In the genomic region with DNA sequence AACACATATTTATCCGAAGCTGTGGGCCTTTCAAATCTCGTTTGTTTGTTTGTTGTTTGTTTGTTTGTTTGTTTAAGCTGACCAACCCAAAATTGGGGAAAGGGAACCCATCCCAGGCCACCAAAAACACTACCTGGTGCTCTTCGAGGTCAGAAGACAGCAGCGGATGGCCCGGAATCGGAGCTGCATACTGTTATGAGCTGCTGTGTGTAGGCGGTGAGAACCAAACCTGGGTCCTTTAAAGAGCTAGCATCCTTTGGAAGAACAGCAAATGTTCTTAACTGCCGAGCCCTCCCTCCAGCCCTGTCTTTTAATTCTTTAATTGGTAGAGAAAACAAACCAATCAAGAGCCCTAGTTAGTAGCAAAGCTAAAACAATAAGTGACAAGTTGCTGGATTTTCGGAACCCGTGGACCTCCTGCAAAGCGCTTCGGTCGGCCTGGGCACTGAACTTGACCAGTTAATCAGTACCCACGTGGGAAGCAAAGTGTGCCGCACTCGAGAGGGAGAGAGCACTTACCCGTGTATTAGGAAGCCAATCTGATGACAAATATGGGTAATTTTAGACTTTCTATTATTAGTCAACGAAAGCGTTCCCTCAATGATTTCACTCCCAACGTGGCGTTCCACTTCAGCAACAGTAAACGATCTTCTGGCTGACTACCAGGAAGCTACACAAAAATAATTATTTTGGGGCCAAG, we compare ENCODE assay signal across 11 mouse cellular contexts. TPM values are rescaled to one million over a fixed set of nuclear protein-coding genes. Genes with fewer than 3 reads are reported as not detected.
A peak's percentile ranks its signal among the peaks of the same experiment; 100 is the strongest.
DNase-seq lines count a peak whose midpoint lies in the region; ATAC-seq and TF ChIP-seq lines count a peak whose summit lies in the region.
"Had no signal": no experiment of that assay in that cellular context is flagged by ENCODE, and none has a peak within 500 bp of the region (broad histone marks: within the 10 kb centered on the region; RNA-seq: fewer than 3 reads in every experiment).

No protein-coding gene starts in this region.

- no peaks in the 10 kb centered on the region for H3K36me3 ChIP-seq in kidney, adult 2 months (ENCODE audit: control insufficient read depth, insufficient read depth, low read length)
- H3K36me3 ChIP-seq in midbrain, embryonic 14.5 days (ENCODE audit: control insufficient read depth, insufficient read depth, low read length) = no peaks in the 10 kb centered on the region

- no peak for TF ChIP-seq CTCF in left cerebral cortex, adult 2 months (IDR thresholded peaks at IDR 0.05)
- no peak for TF ChIP-seq CTCF in cortical plate, adult 2 months (IDR thresholded peaks at IDR 0.05; ENCODE audit: extremely low read depth, insufficient read depth, low read length)
- no peak for TF ChIP-seq CTCF in kidney, adult 2 months (conservative IDR thresholded peaks at IDR 0.05; ENCODE audit: insufficient read depth, insufficient read length, low read depth, low read length)

- peak overlapping the region; percentile 70 for H3K27ac ChIP-seq in left cerebral cortex, adult 2 months
- peak overlapping the region; percentile 14; the same call in 1 of the 2 replicates for H3K27ac ChIP-seq in cortical plate, adult 2 months (ENCODE audit: insufficient read depth, low read length)
- H3K27ac ChIP-seq in kidney, adult 2 months (ENCODE audit: insufficient read depth, low read depth, low read length) = peak overlapping the region; percentile 81
- no peak overlapping the region for H3K27ac ChIP-seq in midbrain, embryonic 14.5 days (replicated peaks; ENCODE audit: low read depth, low read length)

- ATAC-seq in midbrain, embryonic 14.5 days (ENCODE audit: low FRiP score, low TSS enrichment) = no peak

- intact Hi-C loops in left cerebral cortex, adult 2 months (cut with DNase I) = loop anchor here (10.0 kb wide), 1 partner anchor 205 kb away; a partner anchor contains a TSS
- intact Hi-C loops in left cerebral cortex, postnatal 10 days (cut with DNase I) = no loop called here
- intact Hi-C loops in left cerebral cortex, postnatal 4 days (cut with DNase I) = no loop called here

- H3K9me3 ChIP-seq in midbrain, embryonic 14.5 days (ENCODE audit: control insufficient read depth, low read length) = no peaks in the 10 kb centered on the region

- H3K4me3 ChIP-seq in left cerebral cortex, adult 2 months = peak overlapping the region; percentile 11; the same call in 1 of the 2 replicates
- no peak overlapping the region for H3K4me3 ChIP-seq in cortical plate, adult 2 months (ENCODE audit: insufficient read depth, low read length)
- H3K4me3 ChIP-seq in kidney, adult 2 months (ENCODE audit: insufficient read depth, low read depth, low read length) = peak overlapping the region; percentile 45; the same call in 1 of the 2 replicates
- no peak overlapping the region for H3K4me3 ChIP-seq in midbrain, embryonic 14.5 days (replicated peaks; ENCODE audit: low read depth, low read length)

- H3K9ac ChIP-seq in midbrain, embryonic 14.5 days (replicated peaks; ENCODE audit: low read length) = no peak overlapping the region

- no peak for TF ChIP-seq POLR2A in cortical plate, adult 2 months (IDR thresholded peaks at IDR 0.05; ENCODE audit: extremely low read depth, insufficient read depth, low read length)
- TF ChIP-seq POLR2A in kidney, adult 2 months (IDR thresholded peaks at IDR 0.05; ENCODE audit: low read depth, low read length) = no peak

- peaks cover 12% of the 10 kb centered on the region for H3K4me1 ChIP-seq in cortical plate, adult 2 months (ENCODE audit: control insufficient read depth, insufficient read depth, low read length)
- H3K4me1 ChIP-seq in kidney, adult 2 months (ENCODE audit: control insufficient read depth, insufficient read depth, low read length) = peaks cover 26% of the 10 kb centered on the region
- peaks cover 23% of the 10 kb centered on the region for H3K4me1 ChIP-seq in midbrain, embryonic 14.5 days (ENCODE audit: control insufficient read depth, insufficient read depth, low read length)

- no peak overlapping the region for H3K4me2 ChIP-seq in midbrain, embryonic 14.5 days (ENCODE audit: low read length)

- 31% methylated on average over 22 of the region's 22 CpGs for WGBS in kidney, adult 2 months
- 87% methylated on average over 22 of the region's 22 CpGs for WGBS in midbrain, embryonic 14.5 days

- DNase-seq in left cerebral cortex, adult 2 months (ENCODE audit: extremely low spot score in 1 of 2, low spot score in 2 of 2) = no peak
- no peak for DNase-seq in left cerebral cortex, postnatal 10 days (ENCODE audit: extremely low spot score in 1 of 2, low spot score in 2 of 2)
- DNase-seq in kidney, adult 2 months = peak; percentile 92
- DNase-seq in lung, postnatal 36 days = peak; percentile 75
- no peak for DNase-seq in retina, embryonic 14.5 days (ENCODE audit: low spot score)
- DNase-seq in left cerebral cortex, postnatal 4 days = no peak
- no peak for DNase-seq in midbrain, embryonic 14.5 days
- DNase-seq: adrenal gland, postnatal 10 days; embryo, embryonic 11 days had no signal

- no peaks in the 10 kb centered on the region for H3K27me3 ChIP-seq in kidney, adult 2 months (replicated peaks; ENCODE audit: control insufficient read depth, insufficient read depth, low read length)
- no peaks in the 10 kb centered on the region for H3K27me3 ChIP-seq in midbrain, embryonic 14.5 days (ENCODE audit: control insufficient read depth, insufficient read depth, low read length)

RNA-seq across cellular contexts. Expression of a gene that starts 45.1 kb away (rescaled TPM):
- total RNA-seq in left cerebral cortex, adult 2 months (2021) = 100 to 1,000 TPM; 219 to 227 TPM
- total RNA-seq in left cerebral cortex, postnatal 10 days (2021) = 100 to 1,000 TPM; 180 to 190 TPM
- polyA plus RNA-seq in cortical plate, adult 2 months (2012; rRNA removed) = 124 and 127 TPM in 2 replicates
- 0.11 and 0.31 TPM in 2 replicates for polyA plus RNA-seq in kidney, adult 2 months (2012; rRNA removed)
- total RNA-seq in left cerebral cortex, postnatal 4 days (2021) = 100 to 1,000 TPM; 246 to 250 TPM
- 605 and 611 TPM in 2 replicates for polyA plus RNA-seq in midbrain, embryonic 14.5 days (2014; fragmentation: Nextera tagmentation; extraction: Ambion mirVana)
- total RNA-seq: megakaryocyte, adult 5-6 weeks had no signal

RNA-seq across cellular contexts. Expression of a gene that starts 45.5 kb away (rescaled TPM):
- total RNA-seq in left cerebral cortex, adult 2 months (2021) = 10 to 100 TPM; 73.7 to 82.1 TPM
- total RNA-seq in left cerebral cortex, postnatal 10 days (2021) = 10 to 100 TPM; 76.4 to 87.4 TPM
- 46.7 and 50.3 TPM in 2 replicates for polyA plus RNA-seq in cortical plate, adult 2 months (2012; rRNA removed)
- 32.2 and 36.3 TPM in 2 replicates for polyA plus RNA-seq in kidney, adult 2 months (2012; rRNA removed)
- 10 to 100 TPM; 84.0 to 93.6 TPM for total RNA-seq in left cerebral cortex, postnatal 4 days (2021)
- 89.9 and 91.1 TPM in 2 replicates for polyA plus RNA-seq in midbrain, embryonic 14.5 days (2014; fragmentation: Nextera tagmentation; extraction: Ambion mirVana)

Comparison
In these comparisons a context has a peak if more than half of its experiments do, and no peak if none do; other contexts are left out.
1. DNase-seq: peak in kidney, adult 2 months (single experiment) and lung, postnatal 36 days (single experiment); none in left cerebral cortex, adult 2 months (0 of 2), left cerebral cortex, postnatal 10 days (0 of 2), retina, embryonic 14.5 days (single experiment), left cerebral cortex, postnatal 4 days (single experiment) and midbrain, embryonic 14.5 days (single experiment).
2. H3K4me3 ChIP-seq: peak in left cerebral cortex, adult 2 months (single experiment) and kidney, adult 2 months (single experiment); none in cortical plate, adult 2 months (single experiment) and midbrain, embryonic 14.5 days (single experiment).